Mouse (Mus musculus): ENCODE measurements at regions not wholly inside any gene's neighbourhood (a gene's known extent, or its start where the extent isn't known, plus 50 kb on each side); places are given as distances from the start of the nearest gene placed in this dataset.

- no peak for ATAC-seq (replicated peaks; ENCODE audit: insufficient number of reproducible peaks, low FRiP score, low TSS enrichment, low read depth)
- no peaks in the 10 kb centered on the region for H3K4me1 ChIP-seq (ENCODE audit: control insufficient read depth, insufficient read depth, low read length)
- no peak overlapping the region for H3K4me3 ChIP-seq (ENCODE audit: low read depth, low read length)
- no peaks in the 10 kb centered on the region for H3K27me3 ChIP-seq (ENCODE audit: control insufficient read depth, insufficient read depth, low read length)
- 83% methylated on average over 3 of the region's 3 CpGs for WGBS
- no peaks in the 10 kb centered on the region for H3K36me3 ChIP-seq (replicated peaks; ENCODE audit: control insufficient read depth, insufficient read depth, low read depth, low read length)
- no peak overlapping the region for H3K4me2 ChIP-seq (ENCODE audit: low read depth, low read length)
- H3K9me3 ChIP-seq (replicated peaks; ENCODE audit: control insufficient read depth, low read length): no peaks in the 10 kb centered on the region
- H3K9ac ChIP-seq (replicated peaks; ENCODE audit: low read length): no peak overlapping the region
- no peak for DNase-seq (ENCODE audit: low spot score)
- H3K27ac ChIP-seq (replicated peaks; ENCODE audit: low read depth, low read length): no peak overlapping the region
Measured at GRCm38 (mm10) chr4:105402021-105402420, 244.9 kb downstream of the Plpp3 start.

GRCm38 (mm10) chr4:105403169-105403568 lies 246.0 kb downstream of the Plpp3 start:
- ATAC-seq (replicated peaks; ENCODE audit: insufficient number of reproducible peaks, low FRiP score, low TSS enrichment, low read depth) (no peak), DNase-seq (ENCODE audit: low spot score) (no peak)
- Histone ChIP-seq H3K9me3 (replicated peaks; ENCODE audit: control insufficient read depth, low read length) (no peaks in the 10 kb centered on the region), H3K9ac (replicated peaks; ENCODE audit: low read length) (no peak overlapping the region), H3K4me3 (ENCODE audit: low read depth, low read length) (no peak overlapping the region), H3K4me1 (ENCODE audit: control insufficient read depth, insufficient read depth, low read length) (no peaks in the 10 kb centered on the region), H3K27me3 (ENCODE audit: control insufficient read depth, insufficient read depth, low read length) (no peaks in the 10 kb centered on the region), H3K4me2 (ENCODE audit: low read depth, low read length) (no peak overlapping the region), H3K36me3 (replicated peaks; ENCODE audit: control insufficient read depth, insufficient read depth, low read depth, low read length) (no peaks in the 10 kb centered on the region), H3K27ac (replicated peaks; ENCODE audit: low read depth, low read length) (no peak overlapping the region)
- WGBS: 48% methylated on average over 3 of the region's 3 CpGs

- H3K36me3 ChIP-seq (replicated peaks; ENCODE audit: control insufficient read depth, insufficient read depth, low read depth, low read length): no peaks in the 10 kb centered on the region
- WGBS: 87% methylated on average over 6 of the region's 6 CpGs
- DNase-seq (ENCODE audit: low spot score) (no peak), ATAC-seq (replicated peaks; ENCODE audit: insufficient number of reproducible peaks, low FRiP score, low TSS enrichment, low read depth) (no peak)
- no peak overlapping the region for H3K27ac ChIP-seq (replicated peaks; ENCODE audit: low read depth, low read length)
- no peak overlapping the region for H3K4me3 ChIP-seq (ENCODE audit: low read depth, low read length)
- no peak overlapping the region for H3K9ac ChIP-seq (replicated peaks; ENCODE audit: low read length)
- no peaks in the 10 kb centered on the region for H3K4me1 ChIP-seq (ENCODE audit: control insufficient read depth, insufficient read depth, low read length)
- H3K9me3 ChIP-seq (replicated peaks; ENCODE audit: control insufficient read depth, low read length): no peaks in the 10 kb centered on the region
- H3K27me3 ChIP-seq (ENCODE audit: control insufficient read depth, insufficient read depth, low read length): no peaks in the 10 kb centered on the region
- no peak overlapping the region for H3K4me2 ChIP-seq (ENCODE audit: low read depth, low read length)
Measured at GRCm38 (mm10) chr4:105403686-105404085, 246.5 kb downstream of the Plpp3 start.

- 80% methylated on average over 5 of the region's 5 CpGs for WGBS
- Histone ChIP-seq H3K9me3 (replicated peaks; ENCODE audit: control insufficient read depth, low read length) (no peaks in the 10 kb centered on the region), H3K27me3 (ENCODE audit: control insufficient read depth, insufficient read depth, low read length) (no peaks in the 10 kb centered on the region), H3K27ac (replicated peaks; ENCODE audit: low read depth, low read length) (no peak overlapping the region), H3K36me3 (replicated peaks; ENCODE audit: control insufficient read depth, insufficient read depth, low read depth, low read length) (no peaks in the 10 kb centered on the region), H3K4me1 (ENCODE audit: control insufficient read depth, insufficient read depth, low read length) (no peaks in the 10 kb centered on the region), H3K4me3 (ENCODE audit: low read depth, low read length) (no peak overlapping the region), H3K9ac (replicated peaks; ENCODE audit: low read length) (no peak overlapping the region), H3K4me2 (ENCODE audit: low read depth, low read length) (no peak overlapping the region)
- no peak for DNase-seq (ENCODE audit: low spot score)
- ATAC-seq (replicated peaks; ENCODE audit: insufficient number of reproducible peaks, low FRiP score, low TSS enrichment, low read depth): no peak
Measured at GRCm38 (mm10) chr4:105405728-105406127, 248.6 kb downstream of the Plpp3 start.

GRCm38 (mm10) chr4:105406786-105407464 lies 249.8 kb downstream of the Plpp3 start:
- H3K4me3 ChIP-seq (ENCODE audit: low read depth, low read length): no peak overlapping the region
- H3K4me2 ChIP-seq (ENCODE audit: low read depth, low read length): no peak overlapping the region
- no peaks in the 10 kb centered on the region for H3K9me3 ChIP-seq (replicated peaks; ENCODE audit: control insufficient read depth, low read length)
- no peak overlapping the region for H3K27ac ChIP-seq (replicated peaks; ENCODE audit: low read depth, low read length)
- ATAC-seq (replicated peaks; ENCODE audit: insufficient number of reproducible peaks, low FRiP score, low TSS enrichment, low read depth): no peak
- 30% methylated on average over 14 of the region's 14 CpGs for WGBS
- no peaks in the 10 kb centered on the region for H3K4me1 ChIP-seq (ENCODE audit: control insufficient read depth, insufficient read depth, low read length)
- no peaks in the 10 kb centered on the region for H3K36me3 ChIP-seq (replicated peaks; ENCODE audit: control insufficient read depth, insufficient read depth, low read depth, low read length)
- H3K27me3 ChIP-seq (ENCODE audit: control insufficient read depth, insufficient read depth, low read length): no peaks in the 10 kb centered on the region
- H3K9ac ChIP-seq (replicated peaks; ENCODE audit: low read length): no peak overlapping the region
- DNase-seq (ENCODE audit: low spot score): peak; percentile 53

- Histone ChIP-seq H3K27me3 (ENCODE audit: control insufficient read depth, insufficient read depth, low read length) (no peaks in the 10 kb centered on the region), H3K4me2 (ENCODE audit: low read depth, low read length) (no peak overlapping the region), H3K27ac (replicated peaks; ENCODE audit: low read depth, low read length) (no peak overlapping the region), H3K9ac (replicated peaks; ENCODE audit: low read length) (no peak overlapping the region), H3K36me3 (replicated peaks; ENCODE audit: control insufficient read depth, insufficient read depth, low read depth, low read length) (no peaks in the 10 kb centered on the region), H3K4me1 (ENCODE audit: control insufficient read depth, insufficient read depth, low read length) (no peaks in the 10 kb centered on the region), H3K9me3 (replicated peaks; ENCODE audit: control insufficient read depth, low read length) (no peaks in the 10 kb centered on the region), H3K4me3 (ENCODE audit: low read depth, low read length) (no peak overlapping the region)
- 88% methylated on average over 9 of the region's 9 CpGs for WGBS
- ATAC-seq (replicated peaks; ENCODE audit: insufficient number of reproducible peaks, low FRiP score, low TSS enrichment, low read depth) (no peak), DNase-seq (ENCODE audit: low spot score) (no peak)
Measured at GRCm38 (mm10) chr4:105408896-105409295, 251.7 kb downstream of the Plpp3 start.

- H3K9me3 ChIP-seq (replicated peaks; ENCODE audit: control insufficient read depth, low read length): no peaks in the 10 kb centered on the region
- H3K4me1 ChIP-seq (ENCODE audit: control insufficient read depth, insufficient read depth, low read length): no peaks in the 10 kb centered on the region
- H3K4me3 ChIP-seq (ENCODE audit: low read depth, low read length): no peak overlapping the region
- DNase-seq (ENCODE audit: low spot score) (no peak), ATAC-seq (replicated peaks; ENCODE audit: insufficient number of reproducible peaks, low FRiP score, low TSS enrichment, low read depth) (no peak)
- no peaks in the 10 kb centered on the region for H3K36me3 ChIP-seq (replicated peaks; ENCODE audit: control insufficient read depth, insufficient read depth, low read depth, low read length)
- H3K9ac ChIP-seq (replicated peaks; ENCODE audit: low read length): no peak overlapping the region
- WGBS: 88% methylated on average over 3 of the region's 3 CpGs
- no peaks in the 10 kb centered on the region for H3K27me3 ChIP-seq (ENCODE audit: control insufficient read depth, insufficient read depth, low read length)
- no peak overlapping the region for H3K27ac ChIP-seq (replicated peaks; ENCODE audit: low read depth, low read length)
- no peak overlapping the region for H3K4me2 ChIP-seq (ENCODE audit: low read depth, low read length)
Measured at GRCm38 (mm10) chr4:105417166-105417565, 260.0 kb downstream of the Plpp3 start.

- DNase-seq (ENCODE audit: low spot score) (no peak), ATAC-seq (replicated peaks; ENCODE audit: insufficient number of reproducible peaks, low FRiP score, low TSS enrichment, low read depth) (no peak)
- 51% methylated on average over 7 of the region's 7 CpGs for WGBS
- H3K4me1 ChIP-seq (ENCODE audit: control insufficient read depth, insufficient read depth, low read length): no peaks in the 10 kb centered on the region
- no peaks in the 10 kb centered on the region for H3K27me3 ChIP-seq (ENCODE audit: control insufficient read depth, insufficient read depth, low read length)
- no peaks in the 10 kb centered on the region for H3K9me3 ChIP-seq (replicated peaks; ENCODE audit: control insufficient read depth, low read length)
- H3K9ac ChIP-seq (replicated peaks; ENCODE audit: low read length): no peak overlapping the region
- no peaks in the 10 kb centered on the region for H3K36me3 ChIP-seq (replicated peaks; ENCODE audit: control insufficient read depth, insufficient read depth, low read depth, low read length)
- H3K27ac ChIP-seq (replicated peaks; ENCODE audit: low read depth, low read length): no peak overlapping the region
- H3K4me3 ChIP-seq (ENCODE audit: low read depth, low read length): no peak overlapping the region
- no peak overlapping the region for H3K4me2 ChIP-seq (ENCODE audit: low read depth, low read length)
Measured at GRCm38 (mm10) chr4:105422466-105422865, 265.3 kb downstream of the Plpp3 start.

Measured in embryonic facial prominence, embryonic 11.5 days (tissue).